Mouse (Mus musculus) frontal cortex, adult (tissue): ENCODE results near the gene Aqp9.

ENCODE experiments used
- ATAC-seq: cut with Nextera tagmentation; 2 replicates; pipeline ENCODE4 v1.9.2; 2017; ENCODE audit warnings: mild to moderate bottlenecking, moderate library complexity, mixed read lengths; ENCODE audit not compliant: low TSS enrichment

Gene Aqp9

DNA sequence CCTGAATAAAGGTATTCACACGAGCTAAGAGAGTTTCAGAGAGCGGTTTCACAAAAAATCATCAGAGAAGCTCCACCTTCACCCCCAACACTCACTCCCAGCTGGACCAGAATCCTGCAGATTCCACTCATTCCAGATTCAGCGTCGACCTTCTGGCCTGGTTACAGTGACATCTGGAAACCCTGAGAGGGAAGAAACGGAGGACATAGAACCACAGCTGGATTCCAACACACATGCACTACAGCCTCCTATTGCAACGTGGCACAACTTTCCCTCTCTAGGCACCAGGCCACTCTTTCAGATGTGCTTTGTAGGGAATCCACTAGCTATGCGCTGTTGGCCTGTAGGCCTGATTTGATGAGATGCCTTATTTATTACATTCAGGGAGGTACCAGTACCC is 102.0 kb downstream of the Aqp9 start:
- ATAC-seq, result no peak

DNA sequence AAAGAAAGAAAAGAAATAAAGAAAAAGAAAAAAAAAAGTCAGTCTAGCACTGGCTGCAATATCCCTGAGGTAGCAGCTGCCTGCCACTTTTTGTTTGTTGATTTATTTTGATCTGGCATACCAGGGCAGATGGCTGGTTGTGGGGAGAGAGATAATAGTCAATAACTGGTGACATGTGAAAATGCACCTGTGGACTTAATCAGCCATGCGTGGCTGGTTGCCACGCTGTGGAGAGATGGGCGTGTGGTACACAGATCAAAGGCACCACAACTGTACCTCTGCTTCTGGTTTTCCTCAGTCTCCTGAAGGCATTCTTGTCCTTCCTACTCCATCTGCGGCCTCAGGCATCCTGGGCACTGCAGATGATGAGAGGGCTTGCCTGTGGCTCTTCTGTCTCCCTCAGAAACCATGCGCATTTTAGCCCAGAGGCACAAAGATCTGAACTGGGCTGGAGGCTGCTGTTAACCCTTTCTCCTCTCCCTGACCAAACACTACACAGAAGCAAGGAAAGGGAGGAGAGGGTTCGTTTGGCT is 103.1 kb downstream of the Aqp9 start:
- no peak for ATAC-seq

DNA sequence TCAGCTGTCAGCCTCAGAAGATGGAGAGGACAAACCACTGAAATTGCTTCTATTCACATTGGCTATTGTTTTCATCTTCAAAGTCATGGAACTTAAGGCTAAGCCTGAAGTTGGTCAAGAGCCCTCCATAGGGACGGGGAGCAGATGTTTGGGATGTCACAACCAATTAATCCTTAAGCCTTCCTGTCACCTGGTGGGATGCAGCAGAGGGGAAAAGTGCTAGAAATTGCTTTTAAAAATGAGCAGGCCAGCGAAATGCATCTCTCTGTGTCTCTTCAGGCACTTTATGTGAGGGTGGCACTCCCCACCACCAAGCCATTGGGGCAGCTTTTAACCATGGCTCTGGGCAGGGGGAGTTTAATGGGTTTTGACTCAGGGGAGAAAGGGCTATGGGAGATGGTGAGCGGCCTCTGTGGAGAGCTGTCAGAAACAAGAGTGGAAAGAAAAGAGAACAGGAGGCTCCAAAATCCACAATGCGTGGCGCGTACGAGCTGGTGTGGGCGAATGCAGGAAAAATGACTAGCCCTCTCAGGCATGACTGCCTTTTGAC is 104.1 kb downstream of the Aqp9 start:
- ATAC-seq, result no peak

DNA sequence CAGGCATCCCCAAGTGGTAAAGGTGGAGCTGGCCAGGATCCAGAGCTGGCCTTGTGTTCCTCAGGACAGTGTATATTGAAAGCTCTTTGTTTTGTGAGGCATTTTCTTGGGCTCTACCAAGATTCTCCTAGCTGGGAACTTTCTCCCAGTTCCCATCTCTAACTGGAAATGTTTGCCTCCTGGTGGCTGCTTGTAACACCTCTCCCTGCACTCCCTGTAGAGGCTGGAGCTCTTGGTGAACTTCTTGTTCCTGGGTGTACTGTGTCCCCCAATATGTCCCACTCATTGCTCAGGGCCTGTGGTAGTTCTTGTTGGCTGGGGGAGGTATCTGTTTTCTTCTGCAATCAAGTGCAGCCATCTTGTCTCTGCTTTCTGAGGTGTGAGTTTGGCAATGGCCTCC is 104.9 kb downstream of the Aqp9 start:
- ATAC-seq, result no peak

DNA sequence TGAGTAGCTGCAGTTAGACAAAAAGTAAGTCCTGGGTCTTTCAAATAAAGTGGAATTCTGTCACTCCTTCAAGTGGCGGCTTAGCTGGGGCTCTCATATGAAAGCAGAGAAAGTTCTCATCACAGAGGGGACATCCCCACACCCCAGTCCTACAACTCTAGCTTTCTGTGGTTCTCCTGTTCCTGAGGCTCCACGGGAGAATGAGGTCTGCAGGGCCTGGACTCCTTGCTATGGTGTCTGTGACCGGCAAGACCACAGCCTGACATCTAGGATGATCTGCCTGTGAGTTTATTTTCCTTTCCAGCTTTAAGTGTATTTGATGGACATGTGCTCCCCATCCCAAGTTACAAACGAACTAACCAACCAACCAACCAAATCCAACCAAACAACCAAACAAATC is 105.5 kb downstream of the Aqp9 start:
- ATAC-seq, result no peak

DNA sequence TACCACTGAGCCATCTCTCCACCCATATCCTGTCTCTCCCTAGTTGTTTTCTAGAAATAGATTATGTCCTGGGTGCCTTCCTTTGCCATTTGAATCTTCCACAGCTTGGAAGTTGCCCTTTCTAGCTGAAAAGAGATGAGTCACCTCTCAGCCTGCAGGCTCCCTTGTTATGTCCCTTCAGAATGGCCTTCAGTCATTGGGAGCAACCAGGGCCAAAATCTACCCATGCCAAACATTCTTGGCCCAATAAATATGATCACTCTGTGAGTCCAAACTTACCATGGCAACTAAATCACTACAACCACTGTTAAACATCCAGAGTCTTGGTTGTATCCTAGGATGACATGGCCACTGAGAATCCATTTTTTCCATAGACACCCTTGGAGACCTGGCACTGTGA is 106.2 kb downstream of the Aqp9 start:
- ATAC-seq, result no peak
